Mouse (Mus musculus) forebrain, embryonic 16.5 days (tissue): ENCODE measurements around the gene Ankrd33b. TPM values are rescaled to one million over a fixed set of nuclear protein-coding genes. Genes with fewer than 3 reads are reported as not detected.

Experiments
- ATAC-seq: fragments of 200-750 bp; cut with Nextera tagmentation; 2 replicates; pipeline ENCODE4 v1.8.0; 2017; ENCODE audit warnings: mild to moderate bottlenecking, moderate library complexity
- H3K27ac ChIP-seq: fragments of 300-500 bp; sonication (generic); 2 replicates; pipeline ENCODE4 v1.5.1; 2014; ENCODE audit warnings: low read length, control low read depth
- H3K27me3 ChIP-seq: fragments of 300-500 bp; sonication (generic); replicated peaks from 2 replicates; pipeline ENCODE4 v1.6.1; 2014; ENCODE audit warnings: low read length; ENCODE audit not compliant: control insufficient read depth, insufficient read depth
- H3K36me3 ChIP-seq: fragments of 300-500 bp; sonication (generic); 2 replicates; pipeline ENCODE4 v1.6.1; 2014; ENCODE audit not compliant: control insufficient read depth, insufficient read depth
- H3K4me1 ChIP-seq: fragments of 300-500 bp; sonication (generic); replicated peaks from 2 replicates; pipeline ENCODE4 v1.6.1; 2014; ENCODE audit warnings: low read length; ENCODE audit not compliant: control insufficient read depth, insufficient read depth
- H3K4me2 ChIP-seq: fragments of 300-500 bp; sonication (generic); 2 replicates; pipeline ENCODE4 v1.6.1; 2014; ENCODE audit warnings: mild to moderate bottlenecking, low read length, control low read depth
- H3K4me3 ChIP-seq: fragments of 300-500 bp; sonication (generic); replicated peaks from 2 replicates; pipeline ENCODE4 v1.5.1; 2014; ENCODE audit warnings: mild to moderate bottlenecking, low read length, control low read depth
- H3K9ac ChIP-seq: fragments of 300-500 bp; sonication (generic); replicated peaks from 2 replicates; pipeline ENCODE4 v1.6.1; 2014; ENCODE audit warnings: low read depth, low read length, control low read depth
- H3K9me3 ChIP-seq: fragments of 300-500 bp; sonication (generic); 2 replicates; pipeline ENCODE4 v1.6.1; 2016; ENCODE audit warnings: low read length; ENCODE audit not compliant: control insufficient read depth
- WGBS: fragments of 180-500 bp; shearing (Covaris S2); extraction: QIAGEN DNeasy Blood & Tissue Kit; methylation state at CpG from one replicate; pipeline ENCODE4 v1.1.7; 2014; 5-methylcytosine and 5-hydroxymethylcytosine counted together
- polyA plus RNA-seq: library from polyadenylated mRNA; unstranded; fragments of >200 nt; fragmentation: Nextera tagmentation; extraction: Ambion mirVana; gene quantifications from 2 replicates; pipeline ENCODE4 v1.2.1, GENCODE M21; 2015

Ankrd33b gene
- polyA plus RNA-seq, 1 experiment from 2014 or later = 0.53 TPM

- H3K27ac ChIP-seq = no peak overlapping the region
- H3K27me3 ChIP-seq = peaks cover 5% of the 10 kb centered on the region
- peaks cover 9% of the 10 kb centered on the region; the same call in 1 of the 2 replicates for H3K4me1 ChIP-seq
- no peaks in the 10 kb centered on the region for H3K36me3 ChIP-seq
- no peak overlapping the region for H3K9ac ChIP-seq
- ATAC-seq = no peak
- no peak overlapping the region for H3K4me2 ChIP-seq
- WGBS = 59% methylated on average over 6 of the region's 6 CpGs
- no peaks in the 10 kb centered on the region for H3K9me3 ChIP-seq
- no peak overlapping the region for H3K4me3 ChIP-seq
Observed at GRCm38 (mm10) chr15:31299258-31299917, 68.1 kb downstream of the Ankrd33b start.

- H3K4me2 ChIP-seq = peak overlapping the region; percentile 49
- ATAC-seq = no peak
- peaks cover 9% of the 10 kb centered on the region; the same call in 1 of the 2 replicates for H3K4me1 ChIP-seq
- H3K4me3 ChIP-seq = peak overlapping the region; percentile 27
- H3K9me3 ChIP-seq = no peaks in the 10 kb centered on the region
- H3K27me3 ChIP-seq = peaks cover 5% of the 10 kb centered on the region
- no peak overlapping the region for H3K27ac ChIP-seq
- peak overlapping the region; percentile 28; the same call in 1 of the 2 replicates for H3K9ac ChIP-seq
- WGBS = 24% methylated on average over 13 of the region's 13 CpGs
- no peaks in the 10 kb centered on the region for H3K36me3 ChIP-seq
Observed at GRCm38 (mm10) chr15:31297777-31298137, 69.8 kb downstream of the Ankrd33b start.

- peaks cover 9% of the 10 kb centered on the region; the same call in 1 of the 2 replicates for H3K4me1 ChIP-seq
- H3K27me3 ChIP-seq = peaks cover 5% of the 10 kb centered on the region
- ATAC-seq = peak; percentile 44; the same call in 1 of the 2 replicates
- 7% methylated on average over 40 of the region's 40 CpGs for WGBS
- peak overlapping the region; percentile 49 for H3K4me2 ChIP-seq
- H3K36me3 ChIP-seq = no peaks in the 10 kb centered on the region
- H3K9me3 ChIP-seq = no peaks in the 10 kb centered on the region
- no peak overlapping the region for H3K27ac ChIP-seq
- H3K9ac ChIP-seq = peak overlapping the region; percentile 28
- H3K4me3 ChIP-seq = peak overlapping the region; percentile 27
Observed at GRCm38 (mm10) chr15:31296882-31297776, 70.4 kb downstream of the Ankrd33b start.

DNA sequence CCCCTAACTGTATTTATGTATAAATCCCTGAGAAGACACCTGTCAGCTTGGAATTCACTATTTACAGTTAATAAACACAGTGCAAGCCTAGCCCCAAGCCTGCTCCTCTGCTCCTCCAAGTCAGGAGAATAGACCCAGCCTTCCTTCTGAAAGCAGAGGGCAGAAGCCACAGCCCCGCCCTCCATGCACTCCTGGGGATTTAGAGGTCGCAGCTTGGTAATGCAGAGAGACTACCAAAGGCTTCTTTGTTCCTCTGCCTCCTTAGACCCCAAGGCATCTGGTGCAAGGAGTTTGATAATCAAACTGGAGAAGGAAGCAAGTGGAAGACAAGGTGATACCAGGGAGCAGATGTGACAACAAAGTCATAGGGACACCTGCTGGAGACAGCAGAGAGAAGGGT lies 73.2 kb downstream of the Ankrd33b start:
- ATAC-seq = no peak
- Histone ChIP-seq H3K4me3 (no peak overlapping the region), H3K4me2 (no peak overlapping the region), H3K9ac (no peak overlapping the region), H3K27ac (no peak overlapping the region), H3K36me3 (no peaks in the 10 kb centered on the region), H3K9me3 (no peaks in the 10 kb centered on the region), H3K27me3 (peaks cover 5% of the 10 kb centered on the region), H3K4me1 (peaks cover 6% of the 10 kb centered on the region; the same call in 1 of the 2 replicates)
- 4% methylated on average over 2 of the region's 2 CpGs for whole genome bisulfite sequencing

DNA sequence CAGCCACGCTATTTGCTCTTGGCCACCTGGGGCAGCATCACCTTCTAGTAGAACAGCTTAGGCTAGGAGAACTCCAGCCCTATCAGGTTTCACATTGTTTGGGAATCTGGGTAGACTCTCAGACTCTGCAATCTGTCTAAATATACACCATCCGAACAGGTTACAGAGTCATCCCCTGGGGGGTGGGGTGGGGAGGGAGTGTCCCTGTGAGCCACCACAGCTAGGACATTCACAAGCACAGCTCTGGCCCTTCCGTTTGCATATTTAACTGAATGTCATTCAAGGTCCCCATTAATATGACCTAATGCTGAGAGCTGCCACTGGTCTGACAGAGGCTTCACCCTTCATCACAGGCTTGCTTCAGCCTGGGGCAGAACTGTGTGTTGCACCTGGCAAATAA lies 74.9 kb downstream of the Ankrd33b start:
- Histone ChIP-seq H3K9me3 (no peaks in the 10 kb centered on the region), H3K27ac (no peak overlapping the region), H3K4me3 (no peak overlapping the region), H3K4me2 (no peak overlapping the region), H3K4me1 (peaks cover 4% of the 10 kb centered on the region; the same call in 1 of the 2 replicates), H3K36me3 (no peaks in the 10 kb centered on the region), H3K27me3 (peaks cover 5% of the 10 kb centered on the region), H3K9ac (no peak overlapping the region)
- 50% methylated on average over 3 of the region's 3 CpGs for WGBS
- no peak for ATAC-seq

GRCm38 (mm10) chr15:31285695-31286094 lies 81.8 kb downstream of the Ankrd33b start:
- peaks cover 2% of the 10 kb centered on the region; the same call in 1 of the 2 replicates for H3K4me1 ChIP-seq
- WGBS = 90% methylated on average over 3 of the region's 3 CpGs
- H3K4me2 ChIP-seq = no peak overlapping the region
- H3K4me3 ChIP-seq = no peak overlapping the region
- no peak overlapping the region for H3K9ac ChIP-seq
- no peak for ATAC-seq
- H3K27me3 ChIP-seq = no peaks in the 10 kb centered on the region
- no peaks in the 10 kb centered on the region for H3K36me3 ChIP-seq
- no peaks in the 10 kb centered on the region for H3K9me3 ChIP-seq
- no peak overlapping the region for H3K27ac ChIP-seq

- no peak overlapping the region for H3K27ac ChIP-seq
- peak; percentile 80 for ATAC-seq
- no peaks in the 10 kb centered on the region for H3K9me3 ChIP-seq
- H3K4me3 ChIP-seq = no peak overlapping the region
- no peaks in the 10 kb centered on the region for H3K27me3 ChIP-seq
- WGBS = 58% methylated on average over 17 of the region's 17 CpGs
- H3K36me3 ChIP-seq = no peaks in the 10 kb centered on the region
- no peak overlapping the region; the same call in 1 of the 2 replicates for H3K4me2 ChIP-seq
- no peak overlapping the region for H3K9ac ChIP-seq
- H3K4me1 ChIP-seq = peaks cover 2% of the 10 kb centered on the region; the same call in 1 of the 2 replicates
Observed at GRCm38 (mm10) chr15:31284922-31285631, 82.4 kb downstream of the Ankrd33b start.

- WGBS = 73% methylated on average over 5 of the region's 5 CpGs
- no peak overlapping the region for H3K9ac ChIP-seq
- no peak overlapping the region for H3K4me2 ChIP-seq
- no peaks in the 10 kb centered on the region for H3K36me3 ChIP-seq
- no peaks in the 10 kb centered on the region for H3K9me3 ChIP-seq
- peaks cover 2% of the 10 kb centered on the region; the same call in 1 of the 2 replicates for H3K4me1 ChIP-seq
- H3K27me3 ChIP-seq = no peaks in the 10 kb centered on the region
- no peak overlapping the region for H3K4me3 ChIP-seq
- H3K27ac ChIP-seq = no peak overlapping the region
- ATAC-seq = no peak
Observed at GRCm38 (mm10) chr15:31284142-31284541, 83.4 kb downstream of the Ankrd33b start.

- Histone ChIP-seq H3K36me3 (no peaks in the 10 kb centered on the region), H3K27ac (no peak overlapping the region), H3K27me3 (no peaks in the 10 kb centered on the region), H3K4me3 (no peak overlapping the region), H3K4me1 (peaks cover 2% of the 10 kb centered on the region; the same call in 1 of the 2 replicates), H3K9me3 (no peaks in the 10 kb centered on the region), H3K9ac (no peak overlapping the region), H3K4me2 (no peak overlapping the region)
- no peak for ATAC-seq
- 75% methylated on average over 3 of the region's 3 CpGs for WGBS
Observed at GRCm38 (mm10) chr15:31282353-31282752, 85.2 kb downstream of the Ankrd33b start.
